Mouse (Mus musculus) lung, embryonic 14.5 days (tissue): ENCODE results near the gene Sh3bgrl2. TPM values are rescaled to one million over a fixed set of nuclear protein-coding genes. Genes with fewer than 3 reads are reported as not detected.

Source experiments
- ATAC-seq: fragments of 200-750 bp; cut with Nextera tagmentation; 2 replicates; pipeline ENCODE4 v1.8.0; 2017; ENCODE audit warnings: mild to moderate bottlenecking, moderate TSS enrichment, moderate library complexity; ENCODE audit not compliant: insufficient read depth
- DNase-seq: peaks from one replicate; pipeline ENCODE4 v3.0.0-alpha.2; 2015
- H3K27ac ChIP-seq: fragments of 300-500 bp; sonication (generic); 2 replicates; pipeline ENCODE4 v1.5.1; 2014; ENCODE audit warnings: low read depth, mild to moderate bottlenecking, moderate library complexity
- H3K27me3 ChIP-seq: fragments of 300-500 bp; sonication (generic); 2 replicates; pipeline ENCODE4 v1.6.1; 2014; ENCODE audit warnings: low read length, control low read depth; ENCODE audit not compliant: insufficient read depth
- H3K36me3 ChIP-seq: fragments of 300-500 bp; sonication (generic); 2 replicates; pipeline ENCODE4 v1.6.1; 2014; ENCODE audit warnings: control low read depth; ENCODE audit not compliant: insufficient read depth
- H3K4me1 ChIP-seq: fragments of 300-500 bp; sonication (generic); 2 replicates; pipeline ENCODE4 v1.6.1; 2014; ENCODE audit warnings: antibody characterized with exemption, control low read depth; ENCODE audit not compliant: insufficient read depth
- H3K4me2 ChIP-seq: fragments of 300-500 bp; sonication (generic); 2 replicates; pipeline ENCODE4 v1.6.1; 2014; ENCODE audit warnings: mild to moderate bottlenecking
- H3K4me3 ChIP-seq: fragments of 300-500 bp; sonication (generic); 2 replicates; pipeline ENCODE4 v1.5.1; 2014; ENCODE audit warnings: low read depth, low read length
- H3K9ac ChIP-seq: fragments of 300-500 bp; sonication (generic); 2 replicates; pipeline ENCODE4 v1.6.1; 2014
- H3K9me3 ChIP-seq: fragments of 300-500 bp; sonication (generic); 2 replicates; pipeline ENCODE4 v1.6.1; 2016; ENCODE audit warnings: low read depth, low read length, control low read depth
- CTCF ChIP-seq: IDR thresholded peaks from 2 replicates; pipeline ENCODE4 v1.5.1; 2016; ENCODE audit warnings: antibody characterized with exemption, low read depth
- WGBS: fragments of 180-500 bp; shearing (Covaris S2); extraction: QIAGEN DNeasy Blood & Tissue Kit; methylation state at CpG from one replicate; pipeline ENCODE4 v1.1.7; 2014; 5-methylcytosine and 5-hydroxymethylcytosine counted together
- polyA plus RNA-seq: library from polyadenylated mRNA; unstranded; fragments of >200 nt; fragmentation: Nextera tagmentation; extraction: Ambion mirVana; gene quantifications from 2 replicates; pipeline ENCODE4 v1.2.1, GENCODE M21; 2014

Gene Sh3bgrl2
- polyA plus RNA-seq, 1 experiment from 2014 or later = 59.4 TPM

GRCm38 (mm10) chr9:83599505-83599904 lies 51.4 kb downstream of the Sh3bgrl2 start:
- Histone ChIP-seq H3K9me3 (no peaks in the 10 kb centered on the region), H3K27me3 (no peaks in the 10 kb centered on the region), H3K36me3 (peaks cover 4% of the 10 kb centered on the region; the same call in 1 of the 2 replicates), H3K4me3 (no peak overlapping the region), H3K4me2 (no peak overlapping the region), H3K27ac (peak overlapping the region; percentile 48), H3K4me1 (no peaks in the 10 kb centered on the region), H3K9ac (no peak overlapping the region)
- no peak for TF ChIP-seq CTCF
- peak; percentile 51; the same call in 1 of the 2 replicates for ATAC-seq
- DNase-seq = peak; percentile 73
- 46% methylated on average over 6 of the region's 6 CpGs for WGBS

- no peak for DNase-seq
- H3K9me3 ChIP-seq = no peaks in the 10 kb centered on the region
- H3K27ac ChIP-seq = peak overlapping the region; percentile 36; the same call in 1 of the 2 replicates
- WGBS = 71% methylated on average over 10 of the region's 10 CpGs
- no peak overlapping the region for H3K4me2 ChIP-seq
- H3K27me3 ChIP-seq = no peaks in the 10 kb centered on the region
- peaks cover 4% of the 10 kb centered on the region; the same call in 1 of the 2 replicates for H3K36me3 ChIP-seq
- no peak overlapping the region for H3K4me3 ChIP-seq
- 0 out of 2 replicates have a peak, but pooled peaks cover 2% of the 10 kb centered on the region for H3K4me1 ChIP-seq
- no peak for TF ChIP-seq CTCF
- ATAC-seq = no peak
- H3K9ac ChIP-seq = no peak overlapping the region
Measured at GRCm38 (mm10) chr9:83600286-83601048, 52.3 kb downstream of the Sh3bgrl2 start.

DNA sequence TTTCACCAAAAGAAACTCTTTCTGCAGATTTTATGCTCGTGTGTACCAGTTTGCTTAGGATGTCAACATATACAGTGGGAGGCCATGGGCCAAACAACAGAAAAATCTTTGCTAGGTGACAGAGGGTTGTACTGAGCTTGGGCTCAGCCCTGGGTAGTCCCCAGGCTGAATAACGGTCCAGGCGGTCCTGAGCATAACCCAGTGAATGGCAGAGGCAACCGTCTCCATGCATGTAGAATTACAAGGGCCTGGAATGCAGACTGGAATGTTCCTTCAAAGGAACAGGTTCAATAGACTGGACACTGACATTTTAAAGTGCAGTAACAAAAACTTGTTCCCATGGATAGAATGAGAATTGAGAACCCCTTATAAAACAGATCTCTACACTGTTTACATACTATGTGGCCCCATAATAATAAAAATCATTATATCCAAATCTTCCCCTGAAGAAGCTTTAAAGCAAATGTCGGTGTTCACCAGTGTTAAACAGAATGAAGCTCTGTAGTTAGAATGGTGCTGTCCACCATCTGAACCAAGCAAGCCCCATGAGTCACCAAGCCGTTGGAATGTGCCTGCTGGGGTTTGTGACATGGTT lies 54.1 kb downstream of the Sh3bgrl2 start:
- Histone ChIP-seq H3K9ac (no peak overlapping the region), H3K27ac (no peak overlapping the region), H3K4me3 (no peak overlapping the region), H3K4me1 (peaks cover 9% of the 10 kb centered on the region; the same call in 1 of the 2 replicates), H3K36me3 (peaks cover 4% of the 10 kb centered on the region; the same call in 1 of the 2 replicates), H3K27me3 (no peaks in the 10 kb centered on the region), H3K4me2 (no peak overlapping the region), H3K9me3 (no peaks in the 10 kb centered on the region)
- WGBS = 67% methylated on average over 6 of the region's 6 CpGs
- ATAC-seq (no peak), DNase-seq (no peak)
- no peak for TF ChIP-seq CTCF

DNA sequence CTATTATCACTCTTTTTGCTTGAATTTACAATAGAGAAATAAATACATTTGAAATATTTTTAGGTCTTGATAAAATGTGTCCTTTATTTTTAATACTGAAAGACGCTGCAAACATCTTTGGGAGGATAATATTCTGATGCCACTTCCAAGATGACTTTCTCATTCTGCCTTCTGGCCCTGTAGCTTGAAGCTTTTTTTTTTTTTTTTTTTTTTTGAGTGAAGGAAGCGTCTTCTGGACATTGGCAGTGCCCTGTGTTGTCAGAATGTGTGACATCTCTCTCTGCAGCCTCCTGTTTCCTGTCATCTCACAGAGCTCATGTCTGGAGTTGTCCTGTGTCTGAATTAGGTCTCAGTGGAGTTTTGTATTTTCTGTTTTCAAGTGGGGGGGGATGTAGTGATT lies 55.0 kb downstream of the Sh3bgrl2 start:
- Histone ChIP-seq H3K9ac (no peak overlapping the region), H3K27me3 (no peaks in the 10 kb centered on the region), H3K4me2 (no peak overlapping the region), H3K9me3 (no peaks in the 10 kb centered on the region), H3K4me3 (no peak overlapping the region), H3K36me3 (0 out of 2 replicates have a peak, but pooled peaks cover under 1% of the 10 kb centered on the region), H3K27ac (no peak overlapping the region), H3K4me1 (peaks cover 9% of the 10 kb centered on the region; the same call in 1 of the 2 replicates)
- no peak for DNase-seq
- ATAC-seq = no peak
- no peak for TF ChIP-seq CTCF
- 51% methylated on average over 2 of the region's 2 CpGs for WGBS

DNA sequence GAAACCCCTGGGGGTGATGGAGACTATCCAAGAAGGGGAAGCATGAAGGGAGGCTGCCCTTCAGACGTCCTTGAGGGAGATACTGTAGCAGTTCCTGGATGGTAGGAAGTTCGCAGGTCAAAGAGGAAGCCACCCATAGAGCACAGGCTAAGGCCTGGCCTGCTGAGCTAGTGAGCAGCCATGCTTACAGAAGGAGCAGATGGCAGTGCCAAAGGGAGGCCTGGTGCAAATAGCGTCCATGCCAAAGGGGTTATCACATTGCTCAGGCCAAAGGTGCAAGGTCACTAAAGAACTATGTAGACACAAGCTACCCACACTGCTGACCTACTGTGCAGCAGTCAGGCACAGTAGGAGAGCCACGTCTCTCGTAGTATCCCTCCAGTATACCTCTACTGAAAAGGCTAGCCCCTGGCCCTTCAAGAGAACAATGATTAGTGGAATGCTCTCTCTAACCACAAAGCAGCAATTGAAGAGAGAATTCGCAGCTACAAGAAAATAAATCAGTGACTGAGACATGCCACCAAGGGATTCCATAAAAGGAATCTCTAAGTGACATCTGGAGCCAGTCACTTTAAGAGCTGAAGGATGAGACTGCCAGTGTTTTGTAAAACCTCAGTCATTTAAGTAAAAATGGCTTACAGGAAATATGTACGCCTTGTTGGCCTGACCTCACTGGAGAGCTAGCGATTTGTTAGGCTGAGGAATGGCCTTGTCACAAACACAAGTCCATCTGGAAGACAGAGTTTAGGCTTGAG lies 57.9 kb downstream of the Sh3bgrl2 start:
- Histone ChIP-seq H3K4me1 (peaks cover 9% of the 10 kb centered on the region; the same call in 1 of the 2 replicates), H3K9me3 (no peaks in the 10 kb centered on the region), H3K4me3 (no peak overlapping the region), H3K9ac (no peak overlapping the region), H3K27me3 (no peaks in the 10 kb centered on the region), H3K27ac (0 out of 2 replicates have a peak overlapping the region, but pooled peaks have one; percentile 13), H3K36me3 (no peaks in the 10 kb centered on the region), H3K4me2 (no peak overlapping the region)
- WGBS = 46% methylated on average over 8 of the region's 8 CpGs
- TF ChIP-seq CTCF = no peak
- DNase-seq (peak; percentile 41), ATAC-seq (peak; percentile 12; the same call in 1 of the 2 replicates)

GRCm38 (mm10) chr9:83608135-83608534 lies 60.0 kb downstream of the Sh3bgrl2 start:
- WGBS = 56% methylated on average over 1 of the region's 1 CpGs
- no peak for DNase-seq

More at GRCm38 (mm10) chr9:83608135-83608534, 60.0 kb downstream of the Sh3bgrl2 start:
- ATAC-seq = no peak
- no peaks in the 10 kb centered on the region for H3K36me3 ChIP-seq
- H3K4me2 ChIP-seq = no peak overlapping the region
- H3K9ac ChIP-seq = no peak overlapping the region
- TF ChIP-seq CTCF = no peak
- no peaks in the 10 kb centered on the region for H3K9me3 ChIP-seq
- peaks cover 9% of the 10 kb centered on the region; the same call in 1 of the 2 replicates for H3K4me1 ChIP-seq
- H3K27ac ChIP-seq = no peak overlapping the region
- H3K4me3 ChIP-seq = no peak overlapping the region
- H3K27me3 ChIP-seq = no peaks in the 10 kb centered on the region
